Mouse (Mus musculus): ENCODE data around the gene Nisch. TPM values are rescaled to one million over a fixed set of nuclear protein-coding genes. Genes with fewer than 3 reads are reported as not detected.

Nisch gene
- total RNA-seq, 2 experiments from 2014 or later: 433 to 449 TPM

GRCm38 (mm10) chr14:31165010-31165409, 51.7 kb downstream of the Nisch start:
- no peak for DNase-seq (ENCODE audit: low spot score in 2 of 2)

GRCm38 (mm10) chr14:31164067-31164466, 52.7 kb downstream of the Nisch start:
- no peak for DNase-seq (ENCODE audit: low spot score in 2 of 2)

GRCm38 (mm10) chr14:31161638-31162037, 55.1 kb downstream of the Nisch start:
- DNase-seq (ENCODE audit: low spot score in 2 of 2): no peak

- no peak for DNase-seq (ENCODE audit: low spot score in 2 of 2)
These were observed 55.6 kb downstream of the Nisch start for GRCm38 (mm10) chr14:31161191-31161590.

- DNase-seq (ENCODE audit: low spot score in 2 of 2): no peak
These were observed 56.3 kb downstream of the Nisch start for GRCm38 (mm10) chr14:31160196-31161150.

GRCm38 (mm10) chr14:31145694-31146093, 71.1 kb downstream of the Nisch start:
- DNase-seq (ENCODE audit: low spot score in 2 of 2): no peak

- no peak for DNase-seq (ENCODE audit: low spot score in 2 of 2)
These were observed 75.7 kb downstream of the Nisch start for GRCm38 (mm10) chr14:31141011-31141410.

GRCm38 (mm10) chr14:31140141-31140540, 76.6 kb downstream of the Nisch start:
- no peak for DNase-seq (ENCODE audit: low spot score in 2 of 2)

GRCm38 (mm10) chr14:31139666-31140065, 77.1 kb downstream of the Nisch start:
- DNase-seq (ENCODE audit: low spot score in 2 of 2): no peak

GRCm38 (mm10) chr14:31138897-31139429, 77.8 kb downstream of the Nisch start:
- no peak for DNase-seq (ENCODE audit: low spot score in 2 of 2)

- DNase-seq (ENCODE audit: low spot score in 2 of 2): no peak
These were observed 78.4 kb downstream of the Nisch start for GRCm38 (mm10) chr14:31138219-31138896.

GRCm38 (mm10) chr14:31137791-31138190, 79.0 kb downstream of the Nisch start:
- no peak for DNase-seq (ENCODE audit: low spot score in 2 of 2)

- DNase-seq (ENCODE audit: low spot score in 2 of 2): no peak
These were observed 79.5 kb downstream of the Nisch start for GRCm38 (mm10) chr14:31137281-31137595.

- no peak for DNase-seq (ENCODE audit: low spot score in 2 of 2)
These were observed 80.1 kb downstream of the Nisch start for GRCm38 (mm10) chr14:31136411-31137280.

GRCm38 (mm10) chr14:31135495-31136410, 81.0 kb downstream of the Nisch start:
- no peak for DNase-seq (ENCODE audit: low spot score in 2 of 2)

- peak in 1 of 2 experiments; percentile 56 for DNase-seq (ENCODE audit: low spot score in 2 of 2)
These were observed 82.4 kb downstream of the Nisch start for GRCm38 (mm10) chr14:31134015-31135000.

GRCm38 (mm10) chr14:31133023-31133665, 83.6 kb downstream of the Nisch start:
- DNase-seq (ENCODE audit: low spot score in 2 of 2): no peak

GRCm38 (mm10) chr14:31132491-31132975, 84.2 kb downstream of the Nisch start:
- no peak for DNase-seq (ENCODE audit: low spot score in 2 of 2)

Data from layer of hippocampus, postnatal 14 days (tissue).